Mouse (Mus musculus): Measurements from ENCODE around the gene Nrxn2. TPM values are rescaled to one million over a fixed set of nuclear protein-coding genes. Genes with fewer than 3 reads are reported as not detected.

Gene Nrxn2
- polyA plus RNA-seq, 1 experiment from 2014 or later, result 0.77 TPM

DNA sequence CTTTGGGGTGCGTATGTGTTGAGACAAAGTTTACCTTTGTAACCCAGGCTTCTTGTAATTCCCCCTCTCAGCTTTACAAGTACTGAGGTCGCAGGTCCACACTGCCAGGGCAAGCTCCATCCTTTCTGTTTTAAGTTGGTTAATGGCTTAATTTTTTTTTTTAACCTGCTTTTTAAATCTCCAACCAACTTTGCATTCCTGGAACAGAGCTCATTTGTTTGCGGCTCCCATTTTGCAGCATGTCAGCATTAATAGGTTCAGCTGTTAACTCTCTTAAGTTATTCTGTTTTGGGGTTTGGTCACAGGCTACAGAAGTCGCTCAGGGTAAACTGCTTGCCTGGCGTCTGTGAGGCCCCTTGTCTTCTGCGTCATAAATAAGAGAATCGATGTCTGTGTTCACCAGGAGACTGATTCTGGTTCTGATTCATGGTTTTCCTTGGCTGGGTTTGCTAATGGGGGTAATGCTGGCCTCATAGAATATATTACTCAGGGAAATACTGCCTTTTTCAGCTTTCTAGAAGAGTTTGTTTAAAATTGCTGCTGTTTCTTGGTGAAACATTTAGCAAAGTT is 141.8 kb downstream of the Nrxn2 start:
- Histone ChIP-seq H3K27me3 (ENCODE audit: control insufficient read depth, insufficient read depth, low read length) (no peaks in the 10 kb centered on the region), H3K9me3 (replicated peaks; ENCODE audit: control insufficient read depth, low read length) (no peaks in the 10 kb centered on the region), H3K27ac (ENCODE audit: low read length) (no peak overlapping the region), H3K4me1 (ENCODE audit: control insufficient read depth, insufficient read depth, low read length) (no peaks in the 10 kb centered on the region), H3K36me3 (ENCODE audit: control insufficient read depth, insufficient read depth) (no peaks in the 10 kb centered on the region), H3K4me2 (ENCODE audit: low read depth, low read length) (no peak overlapping the region), H3K9ac (ENCODE audit: low read length) (no peak overlapping the region), H3K4me3 (ENCODE audit: low read length) (no peak overlapping the region)
- no peak for ATAC-seq (replicated peaks; ENCODE audit: extremely low read depth, insufficient read depth, low FRiP score)
- WGBS, result 78% methylated on average over 7 of the region's 7 CpGs

DNA sequence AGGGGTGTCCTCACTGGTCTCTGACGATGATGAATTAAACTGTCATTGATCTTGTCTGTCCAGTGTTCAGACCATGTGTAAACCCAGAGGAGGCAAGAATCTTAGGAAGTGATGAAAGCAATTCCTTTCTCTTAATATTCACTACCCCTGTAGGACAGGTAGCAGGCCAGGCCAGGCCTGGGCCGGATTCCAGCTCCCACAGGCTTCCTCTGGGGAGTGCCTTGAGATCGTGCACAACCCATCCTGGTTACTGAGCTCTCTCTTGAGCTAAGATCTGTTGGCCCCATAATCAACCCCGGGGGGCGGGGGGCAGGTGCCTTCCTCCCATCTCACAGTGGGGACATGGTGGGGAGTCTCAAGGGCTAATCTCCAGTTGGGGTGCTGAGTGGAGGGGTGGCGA is 146.6 kb downstream of the Nrxn2 start:
- no peak overlapping the region for H3K9ac ChIP-seq (ENCODE audit: low read length)
- no peak overlapping the region for H3K4me2 ChIP-seq (ENCODE audit: low read depth, low read length)
- H3K27me3 ChIP-seq (ENCODE audit: control insufficient read depth, insufficient read depth, low read length), result no peaks in the 10 kb centered on the region
- no peaks in the 10 kb centered on the region for H3K4me1 ChIP-seq (ENCODE audit: control insufficient read depth, insufficient read depth, low read length)
- no peaks in the 10 kb centered on the region for H3K9me3 ChIP-seq (replicated peaks; ENCODE audit: control insufficient read depth, low read length)
- no peak for ATAC-seq (replicated peaks; ENCODE audit: extremely low read depth, insufficient read depth, low FRiP score)
- 79% methylated on average over 6 of the region's 6 CpGs for WGBS
- H3K36me3 ChIP-seq (ENCODE audit: control insufficient read depth, insufficient read depth), result no peaks in the 10 kb centered on the region
- H3K27ac ChIP-seq (ENCODE audit: low read length), result no peak overlapping the region
- no peak overlapping the region for H3K4me3 ChIP-seq (ENCODE audit: low read length)

DNA sequence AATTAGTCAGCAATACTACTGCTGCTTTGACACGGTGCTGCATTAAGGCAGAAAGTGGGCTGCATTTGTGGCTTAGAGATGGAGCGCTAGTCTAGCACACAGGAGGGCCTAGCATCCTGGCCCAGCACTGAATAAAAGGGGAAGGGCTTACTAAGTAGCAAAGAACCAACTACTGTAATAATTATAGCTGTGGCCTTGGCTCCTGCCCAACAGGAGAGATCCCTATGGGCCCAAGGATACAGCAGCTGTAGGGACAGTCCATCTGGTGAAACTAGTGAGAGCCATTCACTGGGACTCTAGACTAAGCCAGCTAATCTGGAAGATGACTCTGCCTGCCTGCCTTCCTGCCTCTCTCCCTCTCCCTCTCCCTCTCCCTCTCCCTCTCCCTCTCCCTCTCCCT is 147.9 kb downstream of the Nrxn2 start:
- Histone ChIP-seq H3K4me1 (ENCODE audit: control insufficient read depth, insufficient read depth, low read length) (no peaks in the 10 kb centered on the region), H3K36me3 (ENCODE audit: control insufficient read depth, insufficient read depth) (no peaks in the 10 kb centered on the region), H3K27me3 (ENCODE audit: control insufficient read depth, insufficient read depth, low read length) (no peaks in the 10 kb centered on the region), H3K9me3 (replicated peaks; ENCODE audit: control insufficient read depth, low read length) (no peaks in the 10 kb centered on the region), H3K9ac (ENCODE audit: low read length) (no peak overlapping the region), H3K27ac (ENCODE audit: low read length) (no peak overlapping the region), H3K4me3 (ENCODE audit: low read length) (no peak overlapping the region), H3K4me2 (ENCODE audit: low read depth, low read length) (no peak overlapping the region)
- WGBS, result 84% methylated on average over 2 of the region's 2 CpGs
- ATAC-seq (replicated peaks; ENCODE audit: extremely low read depth, insufficient read depth, low FRiP score), result no peak

DNA sequence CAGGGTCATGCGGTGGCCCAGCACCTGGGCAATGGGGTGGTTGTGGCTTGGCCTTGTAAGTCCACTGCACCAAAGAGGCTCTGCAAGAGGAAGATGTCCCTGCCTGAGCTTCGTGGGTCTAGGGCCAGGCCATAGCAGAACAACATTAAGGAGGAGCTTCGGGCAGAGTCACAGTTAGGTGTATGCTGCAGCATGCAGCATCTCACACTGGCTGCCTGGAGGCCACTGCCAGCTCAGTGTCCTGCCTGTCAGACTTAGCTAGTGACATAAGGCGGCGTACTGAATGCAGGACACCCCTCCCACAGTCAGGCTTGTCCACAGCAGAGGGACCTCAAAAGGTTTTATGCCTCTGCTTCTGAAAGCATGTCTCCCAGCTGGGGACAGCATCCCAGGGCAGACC is 150.5 kb downstream of the Nrxn2 start:
- Histone ChIP-seq H3K4me1 (ENCODE audit: control insufficient read depth, insufficient read depth, low read length) (no peaks in the 10 kb centered on the region), H3K27me3 (ENCODE audit: control insufficient read depth, insufficient read depth, low read length) (no peaks in the 10 kb centered on the region), H3K9me3 (replicated peaks; ENCODE audit: control insufficient read depth, low read length) (no peaks in the 10 kb centered on the region), H3K36me3 (ENCODE audit: control insufficient read depth, insufficient read depth) (no peaks in the 10 kb centered on the region), H3K4me2 (ENCODE audit: low read depth, low read length) (no peak overlapping the region), H3K4me3 (ENCODE audit: low read length) (no peak overlapping the region), H3K9ac (ENCODE audit: low read length) (no peak overlapping the region), H3K27ac (ENCODE audit: low read length) (no peak overlapping the region)
- ATAC-seq (replicated peaks; ENCODE audit: extremely low read depth, insufficient read depth, low FRiP score), result no peak
- 74% methylated on average over 5 of the region's 5 CpGs for WGBS

DNA sequence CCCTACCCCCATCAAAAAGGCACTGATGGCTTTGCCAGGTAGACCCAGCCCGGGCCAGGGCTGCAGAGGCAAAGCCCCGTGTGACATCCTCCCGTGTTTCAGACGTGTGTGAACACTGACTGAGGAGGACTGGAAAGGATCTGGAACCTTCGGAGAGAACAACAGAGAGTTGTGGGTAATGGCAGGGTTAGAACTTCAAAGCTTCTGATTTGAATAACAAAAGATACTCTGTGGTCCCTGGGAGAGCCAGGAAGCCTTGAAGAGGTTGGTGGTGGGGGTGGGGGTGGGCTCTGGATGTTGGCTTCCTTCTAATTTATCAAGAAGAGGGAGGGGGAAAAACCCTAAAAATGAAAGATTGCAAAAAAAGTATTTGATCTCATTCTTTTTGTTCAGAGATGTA is 151.0 kb downstream of the Nrxn2 start:
- H3K27ac ChIP-seq (ENCODE audit: low read length), result no peak overlapping the region
- H3K4me2 ChIP-seq (ENCODE audit: low read depth, low read length), result no peak overlapping the region
- H3K27me3 ChIP-seq (ENCODE audit: control insufficient read depth, insufficient read depth, low read length), result no peaks in the 10 kb centered on the region
- H3K9ac ChIP-seq (ENCODE audit: low read length), result no peak overlapping the region
- no peaks in the 10 kb centered on the region for H3K4me1 ChIP-seq (ENCODE audit: control insufficient read depth, insufficient read depth, low read length)
- H3K9me3 ChIP-seq (replicated peaks; ENCODE audit: control insufficient read depth, low read length), result no peaks in the 10 kb centered on the region
- ATAC-seq (replicated peaks; ENCODE audit: extremely low read depth, insufficient read depth, low FRiP score), result no peak
- no peak overlapping the region for H3K4me3 ChIP-seq (ENCODE audit: low read length)
- WGBS, result 43% methylated on average over 5 of the region's 5 CpGs
- H3K36me3 ChIP-seq (ENCODE audit: control insufficient read depth, insufficient read depth), result no peaks in the 10 kb centered on the region

DNA sequence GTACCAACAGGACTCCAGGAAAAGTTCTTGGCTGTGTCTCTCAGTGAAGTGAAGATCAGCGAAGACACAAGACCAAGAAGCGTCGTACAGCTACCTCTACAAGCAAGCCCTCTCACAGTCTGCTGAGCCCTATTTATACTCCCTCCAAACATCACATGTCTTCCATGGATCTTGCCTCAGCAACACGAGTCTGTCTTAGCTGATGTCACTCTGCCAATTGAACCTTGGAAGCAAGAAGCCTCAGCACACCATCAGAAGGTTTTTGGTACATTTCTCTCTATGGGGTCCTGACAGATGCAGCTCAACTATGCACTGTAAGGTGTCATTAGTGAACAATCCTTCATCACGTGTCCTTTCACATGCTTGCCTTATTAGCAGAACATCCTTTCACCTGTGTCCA is 152.9 kb downstream of the Nrxn2 start:
- Histone ChIP-seq H3K4me1 (ENCODE audit: control insufficient read depth, insufficient read depth, low read length) (no peaks in the 10 kb centered on the region), H3K4me3 (ENCODE audit: low read length) (no peak overlapping the region), H3K9ac (ENCODE audit: low read length) (no peak overlapping the region), H3K36me3 (ENCODE audit: control insufficient read depth, insufficient read depth) (no peaks in the 10 kb centered on the region), H3K27ac (ENCODE audit: low read length) (no peak overlapping the region), H3K4me2 (ENCODE audit: low read depth, low read length) (no peak overlapping the region), H3K27me3 (ENCODE audit: control insufficient read depth, insufficient read depth, low read length) (no peaks in the 10 kb centered on the region), H3K9me3 (replicated peaks; ENCODE audit: control insufficient read depth, low read length) (no peaks in the 10 kb centered on the region)
- no peak for ATAC-seq (replicated peaks; ENCODE audit: extremely low read depth, insufficient read depth, low FRiP score)
- WGBS, result 64% methylated on average over 5 of the region's 5 CpGs

DNA sequence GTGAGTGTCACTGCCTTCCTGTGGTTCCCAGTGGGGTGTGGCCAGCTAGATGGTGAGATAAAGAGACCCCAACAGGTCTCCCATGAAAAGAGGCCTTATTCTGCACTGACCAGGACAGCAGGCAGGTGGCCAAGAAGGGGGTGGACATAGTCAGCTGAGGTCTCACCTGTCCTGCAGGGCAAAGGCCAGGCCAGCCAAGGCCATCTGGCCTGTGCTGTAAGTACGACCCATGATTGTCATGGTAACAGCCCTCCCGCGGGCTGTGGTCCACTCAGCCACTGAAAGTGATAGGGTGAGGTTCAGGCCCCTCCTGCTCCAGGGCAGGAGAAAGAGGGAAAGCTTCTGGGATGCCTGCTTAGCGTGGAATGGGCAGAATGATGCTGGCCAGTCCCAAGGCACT is 153.5 kb downstream of the Nrxn2 start:
- H3K9ac ChIP-seq (ENCODE audit: low read length), result no peak overlapping the region
- H3K27ac ChIP-seq (ENCODE audit: low read length), result no peak overlapping the region
- no peaks in the 10 kb centered on the region for H3K4me1 ChIP-seq (ENCODE audit: control insufficient read depth, insufficient read depth, low read length)
- H3K9me3 ChIP-seq (replicated peaks; ENCODE audit: control insufficient read depth, low read length), result no peaks in the 10 kb centered on the region
- no peak overlapping the region for H3K4me3 ChIP-seq (ENCODE audit: low read length)
- no peak overlapping the region for H3K4me2 ChIP-seq (ENCODE audit: low read depth, low read length)
- 30% methylated on average over 4 of the region's 4 CpGs for WGBS
- no peaks in the 10 kb centered on the region for H3K27me3 ChIP-seq (ENCODE audit: control insufficient read depth, insufficient read depth, low read length)
- no peaks in the 10 kb centered on the region for H3K36me3 ChIP-seq (ENCODE audit: control insufficient read depth, insufficient read depth)
- no peak for ATAC-seq (replicated peaks; ENCODE audit: extremely low read depth, insufficient read depth, low FRiP score)

Small RNAs within 50 kb of the gene (microRNA-seq; reads per million reads assigned to microRNA genes)
- gene Gm26460, result not detected

Other genes starting within 250 kb of the Nrxn2 start
- not detected in 2 replicates for gene Majin, start 234.3 kb upstream of the Nrxn2 start, polyA plus RNA-seq (2015; fragmentation: Nextera tagmentation; extraction: Ambion mirVana)
- 0.25 TPM in 1 of 2 replicates, not detected in the other for gene Gpha2, start 192.4 kb upstream of the Nrxn2 start, polyA plus RNA-seq (2015; fragmentation: Nextera tagmentation; extraction: Ambion mirVana)
- 22.6 and 23.4 TPM in 2 replicates for gene Ppp2r5b, start 182.9 kb upstream of the Nrxn2 start, polyA plus RNA-seq (2015; fragmentation: Nextera tagmentation; extraction: Ambion mirVana)
- gene Atg2a, start 177.1 kb upstream of the Nrxn2 start, polyA plus RNA-seq (2015; fragmentation: Nextera tagmentation; extraction: Ambion mirVana), result 8.0 and 8.9 TPM in 2 replicates
- 63.7 and 73.2 TPM in 2 replicates for gene Ehd1, start 142.0 kb upstream of the Nrxn2 start, polyA plus RNA-seq (2015; fragmentation: Nextera tagmentation; extraction: Ambion mirVana)
- gene Cdc42bpg, start 112.3 kb upstream of the Nrxn2 start, polyA plus RNA-seq (2015; fragmentation: Nextera tagmentation; extraction: Ambion mirVana), result 0.64 and 0.67 TPM in 2 replicates
- gene Men1, start 83.8 kb upstream of the Nrxn2 start, polyA plus RNA-seq (2015; fragmentation: Nextera tagmentation; extraction: Ambion mirVana), result 45.8 and 47.8 TPM in 2 replicates
- gene Map4k2, start 77.6 kb upstream of the Nrxn2 start, polyA plus RNA-seq (2015; fragmentation: Nextera tagmentation; extraction: Ambion mirVana), result 17.2 and 18.5 TPM in 2 replicates
- gene Sf1, start 55.0 kb upstream of the Nrxn2 start, polyA plus RNA-seq (2015; fragmentation: Nextera tagmentation; extraction: Ambion mirVana), result 80.2 and 86.7 TPM in 2 replicates
- gene Pygm, start 34.3 kb upstream of the Nrxn2 start, polyA plus RNA-seq (2015; fragmentation: Nextera tagmentation; extraction: Ambion mirVana), result 362 and 381 TPM in 2 replicates
- 68.8 and 69.8 TPM in 2 replicates for gene Rasgrp2, start 19.4 kb upstream of the Nrxn2 start, polyA plus RNA-seq (2015; fragmentation: Nextera tagmentation; extraction: Ambion mirVana)
- not detected in 2 replicates for gene Slc22a12, start 124.3 kb downstream of the Nrxn2 start, polyA plus RNA-seq (2015; fragmentation: Nextera tagmentation; extraction: Ambion mirVana)

All from heart, embryonic 16.5 days (tissue).